Mouse (Mus musculus): Measurements from ENCODE around the gene Gk.
A peak's percentile ranks its signal among the peaks of the same experiment; 100 is the strongest.

The Gk gene

GRCm38 (mm10) chrX:85776544-85777087 is at the start of gene Gk:
Gk (minus strand) TSS chrX:85776819.
- DNase-seq (ENCODE audit: low read depth): peak; percentile 85

- no peak for DNase-seq (ENCODE audit: low read depth)
Observed at GRCm38 (mm10) chrX:85804706-85805376, 28.2 kb upstream of the Gk start.

- no peak for DNase-seq (ENCODE audit: low read depth)
Observed at GRCm38 (mm10) chrX:85803006-85803405, 26.4 kb upstream of the Gk start.

GRCm38 (mm10) chrX:85797449-85797848 is 20.8 kb upstream of the Gk start:
- DNase-seq (ENCODE audit: low read depth): no peak

- no peak for DNase-seq (ENCODE audit: low read depth)
Observed at GRCm38 (mm10) chrX:85778346-85778745, 1.7 kb upstream of the Gk start.

- peak; percentile 34 for DNase-seq (ENCODE audit: low read depth)
Observed at GRCm38 (mm10) chrX:85777141-85777540, 522 bp upstream of the Gk start.

DNA sequence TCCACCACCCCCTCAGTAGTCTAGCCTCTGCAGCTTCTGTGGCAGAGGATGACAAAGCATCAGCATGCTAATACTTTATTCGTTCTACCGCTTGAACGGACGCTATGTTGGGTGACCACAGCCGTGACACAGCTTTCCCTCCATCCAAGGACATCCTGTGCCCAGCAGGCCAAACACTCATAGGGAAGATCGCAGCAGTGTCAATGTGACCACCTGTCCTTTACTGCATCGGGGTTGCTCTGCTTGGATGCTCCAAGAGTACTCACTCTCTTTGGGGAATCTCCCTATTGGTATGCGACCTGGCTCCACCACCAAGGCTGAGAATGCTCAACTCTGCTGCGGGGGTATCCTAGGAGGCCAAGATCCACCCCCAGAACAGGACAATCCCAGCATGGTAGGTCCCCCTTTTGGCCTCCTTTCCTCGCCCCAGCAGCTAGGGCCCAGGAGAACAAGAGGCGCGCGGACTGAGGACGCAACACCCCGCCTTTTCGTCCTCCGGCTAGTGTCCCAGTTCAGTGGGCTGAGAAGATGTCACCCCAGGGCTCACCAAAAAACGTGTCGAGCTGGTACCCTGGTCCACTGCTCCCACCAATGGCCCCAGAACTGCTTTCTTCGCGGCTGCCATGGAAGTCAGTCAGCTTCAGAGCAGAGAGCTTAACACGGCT is 608 bp downstream of the Gk start:
- DNase-seq (ENCODE audit: low read depth): peak; percentile 22

DNA sequence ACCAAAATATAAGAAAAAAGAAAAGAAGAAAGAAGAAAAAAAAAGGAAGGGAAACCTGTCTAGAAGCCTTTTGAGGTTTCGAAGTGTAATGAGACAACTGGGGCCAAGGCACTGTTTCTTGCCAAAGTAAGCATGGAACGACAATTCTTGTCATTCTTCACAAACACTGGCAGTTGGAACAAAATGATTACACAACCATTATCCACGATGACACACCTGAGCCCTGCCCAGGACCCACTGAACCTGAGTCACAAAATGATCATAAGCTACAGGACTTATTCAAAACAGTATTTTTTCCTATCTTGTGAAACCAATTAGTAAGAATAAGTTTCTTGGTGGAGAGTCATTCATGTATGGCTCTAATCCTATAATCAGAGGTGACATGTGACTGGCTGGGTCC is 5.3 kb downstream of the Gk start:
- DNase-seq (ENCODE audit: low read depth): no peak

GRCm38 (mm10) chrX:85770747-85771146 is 5.9 kb downstream of the Gk start:
- no peak for DNase-seq (ENCODE audit: low read depth)

GRCm38 (mm10) chrX:85768578-85768977 is 8.0 kb downstream of the Gk start:
- no peak for DNase-seq (ENCODE audit: low read depth)

DNA sequence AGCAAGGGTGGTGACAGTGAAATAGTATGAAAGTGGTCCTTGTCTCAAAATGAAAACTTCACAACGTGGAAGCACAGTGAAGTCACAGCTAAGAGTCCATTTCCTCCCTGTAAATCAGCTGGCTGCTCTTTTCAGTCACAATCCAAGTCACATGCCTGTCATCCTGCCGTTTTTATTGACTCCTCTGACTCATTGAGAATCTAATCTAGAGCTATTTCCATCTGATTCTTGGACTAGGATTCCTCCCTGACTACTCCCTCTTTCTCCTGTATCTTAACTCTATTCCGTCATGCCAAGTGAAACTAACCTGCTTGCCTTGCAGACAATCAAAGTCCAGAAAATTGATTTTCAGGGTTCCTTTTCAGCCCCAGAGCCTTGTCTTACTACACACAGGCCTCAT is 20.6 kb downstream of the Gk start:
- no peak for DNase-seq (ENCODE audit: low read depth)

DNA sequence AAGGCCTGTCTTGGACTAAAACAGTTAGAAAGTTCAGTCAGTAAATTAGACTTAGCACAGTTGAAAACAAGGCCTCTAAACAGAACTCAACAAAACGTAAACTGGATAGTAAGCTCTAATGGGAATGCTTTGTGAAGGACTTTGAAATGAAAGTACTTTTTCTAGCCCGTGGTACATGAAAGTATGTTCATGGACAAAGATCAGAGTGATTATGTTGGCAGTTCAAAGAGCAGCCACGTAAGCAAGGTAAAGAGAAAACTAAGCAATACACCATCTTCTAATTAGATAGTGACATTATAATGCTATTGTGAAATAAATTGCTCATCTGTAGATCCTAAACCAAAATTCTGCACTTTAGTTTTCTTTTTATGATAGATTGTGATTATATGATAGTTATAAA is 32.8 kb downstream of the Gk start:
- no peak for DNase-seq (ENCODE audit: low read depth)

GRCm38 (mm10) chrX:85733228-85733627 is 43.4 kb downstream of the Gk start:
- DNase-seq (ENCODE audit: low read depth): no peak

- no peak for DNase-seq (ENCODE audit: low read depth)
Observed at GRCm38 (mm10) chrX:85731133-85731938, 45.3 kb downstream of the Gk start.

DNA sequence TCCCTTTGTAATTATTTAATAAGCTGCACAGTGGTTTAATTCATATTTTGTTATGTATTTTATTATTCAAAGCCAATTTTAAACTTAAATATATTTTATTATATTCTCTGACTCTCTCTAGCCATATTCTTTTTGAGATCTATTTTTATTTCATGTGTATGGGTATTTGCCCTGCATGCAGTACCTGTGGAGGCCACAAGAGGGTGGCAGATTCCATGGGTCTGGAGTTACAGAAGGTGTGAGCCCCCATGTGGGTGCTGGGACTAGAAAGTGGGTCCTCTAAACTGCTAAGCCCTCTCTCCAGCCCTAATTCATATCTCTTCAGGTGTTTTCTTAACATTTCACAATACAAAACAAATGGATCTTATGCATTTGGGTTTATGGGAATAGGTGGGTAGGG is 55.4 kb downstream of the Gk start:
- peak; percentile 2 for DNase-seq (ENCODE audit: low read depth)

DNA sequence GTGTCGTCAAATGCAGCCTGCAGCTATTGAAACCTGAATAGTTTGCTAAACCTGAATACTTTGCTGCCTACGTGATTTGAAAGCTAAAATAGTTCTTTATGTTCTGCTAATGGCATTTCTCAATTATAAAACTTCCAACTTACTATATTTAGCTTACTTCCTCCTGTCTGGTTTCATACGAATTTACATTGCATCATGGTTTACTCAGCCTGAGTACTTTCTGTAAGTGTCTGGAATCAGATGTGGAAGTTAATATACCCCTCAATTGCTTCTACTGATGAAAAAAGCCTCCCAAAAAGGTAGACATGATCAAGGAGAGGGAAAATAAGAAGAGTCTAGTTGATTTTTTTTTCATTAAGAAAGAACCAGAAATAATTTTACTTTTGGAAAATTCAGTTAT is 66.2 kb downstream of the Gk start:
- no peak for DNase-seq (ENCODE audit: low read depth)

DNA sequence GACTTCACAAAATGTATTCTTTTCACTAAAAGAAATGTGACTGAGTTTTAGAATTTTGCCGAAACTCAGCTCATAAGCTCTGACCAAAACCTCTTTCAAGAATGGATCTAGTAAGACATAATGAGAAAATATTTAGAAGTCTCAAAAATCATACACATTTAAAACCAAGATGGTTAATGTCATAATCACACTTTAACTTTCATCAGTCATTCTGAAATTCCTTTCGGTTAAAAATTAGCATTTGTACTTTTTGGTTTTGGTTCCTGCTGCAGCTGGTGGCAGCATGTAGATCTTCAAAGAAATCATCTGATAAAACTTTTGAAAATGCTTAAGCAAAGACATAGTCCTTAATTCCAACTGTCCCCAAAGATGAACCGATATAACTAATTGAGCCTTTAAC is 70.9 kb downstream of the Gk start:
- DNase-seq (ENCODE audit: low read depth): no peak

DNA sequence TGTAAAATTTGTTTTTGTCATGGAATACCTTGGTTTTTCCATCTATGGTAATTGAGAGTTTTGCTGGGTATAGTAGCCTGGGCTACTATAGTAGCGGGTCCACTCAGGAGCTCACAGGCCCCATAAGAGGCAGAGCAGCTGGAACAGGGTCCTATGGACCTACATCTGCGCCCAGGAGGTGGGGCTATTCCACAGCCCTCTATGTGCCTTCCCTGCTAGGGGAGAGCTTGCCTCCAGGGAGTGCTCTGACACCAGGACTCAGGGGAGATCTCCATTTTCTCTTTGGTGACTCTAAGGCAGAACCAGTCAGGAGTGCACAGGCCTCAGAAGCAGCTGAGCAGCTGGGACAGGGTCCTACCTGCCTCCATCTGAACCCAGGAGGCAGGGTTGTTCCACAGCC is 92.9 kb downstream of the Gk start:
- DNase-seq (ENCODE audit: low read depth): no peak

DNA sequence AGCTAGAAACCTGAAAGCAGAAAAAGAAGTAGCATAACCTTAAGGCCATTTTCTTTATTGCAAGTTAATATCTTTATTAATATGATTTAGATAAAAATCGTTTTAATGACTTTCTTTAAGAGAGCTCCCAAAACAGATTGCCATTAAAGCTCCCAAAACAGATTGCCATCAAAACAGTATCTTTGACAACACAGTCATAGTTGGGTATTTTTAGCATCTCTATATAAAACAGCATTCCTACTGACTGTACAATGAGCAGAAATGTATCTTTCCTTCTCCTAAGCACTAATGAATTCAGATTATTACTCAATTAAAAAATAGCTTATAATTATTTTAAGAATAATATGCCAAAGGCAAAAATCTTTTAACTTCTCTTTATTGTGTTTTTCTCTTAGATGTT is 94.5 kb downstream of the Gk start:
- no peak for DNase-seq (ENCODE audit: low read depth)

DNA sequence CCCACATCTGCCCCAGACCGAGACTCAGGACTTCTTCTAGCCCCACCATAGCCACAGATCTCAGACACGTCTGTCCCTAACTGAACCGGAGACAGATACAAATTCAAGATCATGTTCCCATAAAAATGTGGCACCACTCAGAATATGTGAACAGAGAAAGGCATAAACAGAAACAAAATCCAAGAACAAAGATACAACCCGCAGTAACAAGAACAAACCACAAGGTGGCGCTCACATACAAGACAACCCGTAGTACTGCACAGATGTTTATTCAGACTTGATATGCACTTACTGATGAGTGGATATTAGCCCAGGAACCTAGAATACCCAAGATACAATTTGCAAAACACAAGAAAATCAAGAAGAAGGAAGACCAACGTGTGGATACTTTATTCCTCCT is 99.8 kb downstream of the Gk start:
- peak; percentile 27 for DNase-seq (ENCODE audit: low read depth)
